Mouse (Mus musculus): ENCODE results near the gene Brinp3. TPM values are rescaled to one million over a fixed set of nuclear protein-coding genes. Genes with fewer than 3 reads are reported as not detected.

Brinp3 gene
- polyA plus RNA-seq, 1 experiment from 2014 or later: 17.3 TPM

- Histone ChIP-seq H3K36me3 (no peaks in the 10 kb centered on the region), H3K27ac (replicated peaks) (no peak overlapping the region), H3K4me3 (no peak overlapping the region), H3K27me3 (no peaks in the 10 kb centered on the region), H3K9me3 (no peaks in the 10 kb centered on the region), H3K9ac (no peak overlapping the region), H3K4me1 (replicated peaks) (no peaks in the 10 kb centered on the region), H3K4me2 (no peak overlapping the region)
- ATAC-seq (ENCODE audit: low read depth): no peak
- WGBS: 74% methylated on average over 4 of the region's 4 CpGs
These were observed 313.2 kb downstream of the Brinp3 start for GRCm38 (mm10) chr1:146807765-146808164.

- 18% methylated on average over 1 of the region's 1 CpGs for WGBS
- Histone ChIP-seq H3K27ac (replicated peaks) (no peak overlapping the region), H3K4me3 (no peak overlapping the region), H3K9ac (no peak overlapping the region), H3K9me3 (no peaks in the 10 kb centered on the region), H3K4me1 (replicated peaks) (no peaks in the 10 kb centered on the region), H3K27me3 (no peaks in the 10 kb centered on the region), H3K4me2 (no peak overlapping the region), H3K36me3 (no peaks in the 10 kb centered on the region)
- no peak for ATAC-seq (ENCODE audit: low read depth)
These were observed 339.3 kb downstream of the Brinp3 start for GRCm38 (mm10) chr1:146833888-146834287.

GRCm38 (mm10) chr1:146844087-146844486 is 349.5 kb downstream of the Brinp3 start:
- Histone ChIP-seq H3K4me3 (no peak overlapping the region), H3K27me3 (no peaks in the 10 kb centered on the region), H3K4me2 (no peak overlapping the region), H3K4me1 (replicated peaks) (no peaks in the 10 kb centered on the region), H3K9ac (no peak overlapping the region), H3K36me3 (no peaks in the 10 kb centered on the region), H3K27ac (replicated peaks) (no peak overlapping the region), H3K9me3 (no peaks in the 10 kb centered on the region)
- 76% methylated on average over 2 of the region's 2 CpGs for WGBS
- ATAC-seq (ENCODE audit: low read depth): no peak

GRCm38 (mm10) chr1:146848892-146849291 is 354.3 kb downstream of the Brinp3 start:
- H3K9me3 ChIP-seq: no peaks in the 10 kb centered on the region
- no peak overlapping the region for H3K27ac ChIP-seq (replicated peaks)
- no peak for ATAC-seq (ENCODE audit: low read depth)
- H3K4me3 ChIP-seq: no peak overlapping the region
- H3K36me3 ChIP-seq: no peaks in the 10 kb centered on the region
- no peaks in the 10 kb centered on the region for H3K4me1 ChIP-seq (replicated peaks)
- WGBS: 87% methylated on average over 3 of the region's 3 CpGs
- H3K27me3 ChIP-seq: no peaks in the 10 kb centered on the region
- no peak overlapping the region for H3K9ac ChIP-seq
- H3K4me2 ChIP-seq: no peak overlapping the region

GRCm38 (mm10) chr1:146850147-146850546 is 355.6 kb downstream of the Brinp3 start:
- no peak overlapping the region for H3K27ac ChIP-seq (replicated peaks)
- no peak overlapping the region for H3K4me2 ChIP-seq
- no peaks in the 10 kb centered on the region for H3K27me3 ChIP-seq
- H3K4me3 ChIP-seq: no peak overlapping the region
- ATAC-seq (ENCODE audit: low read depth): no peak
- no peaks in the 10 kb centered on the region for H3K9me3 ChIP-seq
- WGBS: 72% methylated on average over 2 of the region's 2 CpGs
- H3K4me1 ChIP-seq (replicated peaks): no peaks in the 10 kb centered on the region
- H3K36me3 ChIP-seq: no peaks in the 10 kb centered on the region
- no peak overlapping the region for H3K9ac ChIP-seq

GRCm38 (mm10) chr1:146898636-146899035 is 404.1 kb downstream of the Brinp3 start:
- no peak for ATAC-seq (ENCODE audit: low read depth)
- H3K9ac ChIP-seq: no peak overlapping the region
- H3K4me2 ChIP-seq: no peak overlapping the region
- no peak overlapping the region for H3K27ac ChIP-seq (replicated peaks)
- H3K36me3 ChIP-seq: 0 out of 2 replicates have a peak, but pooled peaks cover 2% of the 10 kb centered on the region
- no peaks in the 10 kb centered on the region for H3K27me3 ChIP-seq
- H3K4me3 ChIP-seq: no peak overlapping the region
- no peaks in the 10 kb centered on the region for H3K9me3 ChIP-seq
- H3K4me1 ChIP-seq (replicated peaks): no peaks in the 10 kb centered on the region

GRCm38 (mm10) chr1:146901691-146902090 is 407.1 kb downstream of the Brinp3 start:
- Histone ChIP-seq H3K9me3 (no peaks in the 10 kb centered on the region), H3K4me2 (no peak overlapping the region), H3K4me1 (replicated peaks) (no peaks in the 10 kb centered on the region), H3K36me3 (0 out of 2 replicates have a peak, but pooled peaks cover 2% of the 10 kb centered on the region), H3K4me3 (no peak overlapping the region), H3K9ac (no peak overlapping the region), H3K27ac (replicated peaks) (no peak overlapping the region), H3K27me3 (no peaks in the 10 kb centered on the region)
- 88% methylated on average over 9 of the region's 9 CpGs for WGBS
- ATAC-seq (ENCODE audit: low read depth): no peak

GRCm38 (mm10) chr1:146939463-146940389 is 445.2 kb downstream of the Brinp3 start:
- H3K9me3 ChIP-seq: no peaks in the 10 kb centered on the region
- H3K9ac ChIP-seq: no peak overlapping the region
- 86% methylated on average over 6 of the region's 6 CpGs for WGBS
- no peak overlapping the region for H3K27ac ChIP-seq (replicated peaks)
- H3K4me2 ChIP-seq: no peak overlapping the region
- no peaks in the 10 kb centered on the region for H3K36me3 ChIP-seq
- no peaks in the 10 kb centered on the region for H3K4me1 ChIP-seq (replicated peaks)
- H3K27me3 ChIP-seq: no peaks in the 10 kb centered on the region
- no peak overlapping the region for H3K4me3 ChIP-seq
- no peak for ATAC-seq (ENCODE audit: low read depth)

Data from neural tube, embryonic 13.5 days (tissue).